Mouse (Mus musculus) MEL (cell line): ENCODE measurements around the gene Csad.

Experiments
- CTCF ChIP-seq, 3 experiments: IDR thresholded peaks in 2 of 3; conservative IDR thresholded peaks in 1 of 3; 2 replicates each; pipeline ENCODE4 v1.5.1; 2011 to 2012; ENCODE audit warnings: low read length in 3 of 3, low read depth in 2 of 3, mild to moderate bottlenecking in 2 of 3, improper control_type of control experiment in 1 of 3, inconsistent platforms in 1 of 3, mixed read lengths in 1 of 3, moderate library complexity in 1 of 3; ENCODE audit not compliant: control insufficient read depth in 1 of 3, insufficient read depth in 1 of 3, poor library complexity in 1 of 3, severe bottlenecking in 1 of 3
- HCFC1 ChIP-seq: IDR thresholded peaks from 2 replicates; pipeline ENCODE4 v1.6.1; 2012; ENCODE audit warnings: low read depth, mild to moderate bottlenecking, inconsistent platforms, low read length, improper control_type of control experiment, moderate library complexity
- MAZ ChIP-seq: IDR thresholded peaks from 2 replicates; pipeline ENCODE4 v1.6.1; 2012; ENCODE audit warnings: low read depth, mild to moderate bottlenecking, inconsistent platforms, low read length, improper control_type of control experiment
- MEF2A ChIP-seq: IDR thresholded peaks from 2 replicates; pipeline ENCODE4 v1.6.1; 2014; ENCODE audit warnings: low read depth, mild to moderate bottlenecking, inconsistent platforms, low read length, improper control_type of control experiment; ENCODE audit not compliant: poor library complexity, insufficient replicate concordance, severe bottlenecking; ENCODE audit errors: extremely low read depth
- MXI1 ChIP-seq: IDR thresholded peaks from 2 replicates; pipeline ENCODE4 v1.6.1; 2011; ENCODE audit warnings: mild to moderate bottlenecking, low read depth, low read length, improper control_type of control experiment
- NELFE ChIP-seq: IDR thresholded peaks from 2 replicates; pipeline ENCODE4 v1.6.1; 2011; ENCODE audit warnings: low read depth, low read length, improper control_type of control experiment
- POLR2A ChIP-seq, 2 experiments: IDR thresholded peaks; 2 replicates each; pipeline ENCODE4 v1.6.1; 2011 to 2012; ENCODE audit warnings: low read length in 2 of 2, mild to moderate bottlenecking in 2 of 2, control low read depth in 1 of 2, improper control_type of control experiment in 1 of 2, low read depth in 1 of 2, moderate library complexity in 1 of 2; ENCODE audit not compliant: control insufficient read depth in 1 of 2, insufficient read depth in 1 of 2, poor library complexity in 1 of 2
- SIN3A ChIP-seq: IDR thresholded peaks from 2 replicates; pipeline ENCODE4 v1.6.1; 2012; ENCODE audit warnings: low read length, improper control_type of control experiment, inconsistent platforms
- TAL1 ChIP-seq: IDR thresholded peaks from 2 replicates; pipeline ENCODE4 v1.6.1; 2012; ENCODE audit warnings: mild to moderate bottlenecking, inconsistent platforms, low read length, moderate library complexity, mixed read lengths
- USF2 ChIP-seq, 2 experiments: IDR thresholded peaks; 2 replicates each; pipeline ENCODE4 v1.6.1; 2011 to 2012; ENCODE audit warnings: improper control_type of control experiment in 2 of 2, low read length in 2 of 2, borderline replicate concordance in 1 of 2, inconsistent platforms in 1 of 2, low read depth in 1 of 2, mild to moderate bottlenecking in 1 of 2; ENCODE audit not compliant: insufficient read depth in 1 of 2
- ZMIZ1 ChIP-seq: IDR thresholded peaks from 2 replicates; pipeline ENCODE4 v1.6.1; 2012; ENCODE audit warnings: low read depth, mild to moderate bottlenecking, inconsistent platforms, low read length, improper control_type of control experiment, moderate library complexity
- ZNF384 ChIP-seq: IDR thresholded peaks from 2 replicates; pipeline ENCODE4 v1.6.1; 2012; ENCODE audit warnings: low read depth, mild to moderate bottlenecking, inconsistent platforms, low read length, improper control_type of control experiment

GRCm38 (mm10) chr15:102133314-102133713 is 71.2 kb downstream of the Csad start:
- TF ChIP-seq CTCF (IDR thresholded peaks at IDR 0.05 in 2 of 3, conservative IDR thresholded peaks at IDR 0.05 in 1 of 3; ENCODE audit: control insufficient read depth in 1 of 3, insufficient read depth in 1 of 3, low read depth in 2 of 3, low read length in 3 of 3, poor library complexity in 1 of 3, severe bottlenecking in 1 of 3) = no peak
- no peak for TF ChIP-seq POLR2A (IDR thresholded peaks at IDR 0.05; ENCODE audit: control insufficient read depth in 1 of 2, insufficient read depth in 1 of 2, low read depth in 1 of 2, low read length in 2 of 2, poor library complexity in 1 of 2)
- TF ChIP-seq MXI1 = no peak
- no peak for TF ChIP-seq ZNF384
- no peak for TF ChIP-seq USF2 (IDR thresholded peaks at IDR 0.05; ENCODE audit: borderline replicate concordance in 1 of 2, insufficient read depth in 1 of 2, low read depth in 1 of 2, low read length in 2 of 2)
- no peak for TF ChIP-seq NELFE
- no peak for TF ChIP-seq ZMIZ1
- no peak for TF ChIP-seq HCFC1
- TF ChIP-seq TAL1 = no peak
- TF ChIP-seq MAZ = no peak
- no peak for TF ChIP-seq MEF2A
- no peak for TF ChIP-seq SIN3A
